Mouse (Mus musculus): ENCODE data around the gene Lpar1.
A peak's percentile ranks its signal among the peaks of the same experiment; 100 is the strongest.

Lpar1 gene

DNA sequence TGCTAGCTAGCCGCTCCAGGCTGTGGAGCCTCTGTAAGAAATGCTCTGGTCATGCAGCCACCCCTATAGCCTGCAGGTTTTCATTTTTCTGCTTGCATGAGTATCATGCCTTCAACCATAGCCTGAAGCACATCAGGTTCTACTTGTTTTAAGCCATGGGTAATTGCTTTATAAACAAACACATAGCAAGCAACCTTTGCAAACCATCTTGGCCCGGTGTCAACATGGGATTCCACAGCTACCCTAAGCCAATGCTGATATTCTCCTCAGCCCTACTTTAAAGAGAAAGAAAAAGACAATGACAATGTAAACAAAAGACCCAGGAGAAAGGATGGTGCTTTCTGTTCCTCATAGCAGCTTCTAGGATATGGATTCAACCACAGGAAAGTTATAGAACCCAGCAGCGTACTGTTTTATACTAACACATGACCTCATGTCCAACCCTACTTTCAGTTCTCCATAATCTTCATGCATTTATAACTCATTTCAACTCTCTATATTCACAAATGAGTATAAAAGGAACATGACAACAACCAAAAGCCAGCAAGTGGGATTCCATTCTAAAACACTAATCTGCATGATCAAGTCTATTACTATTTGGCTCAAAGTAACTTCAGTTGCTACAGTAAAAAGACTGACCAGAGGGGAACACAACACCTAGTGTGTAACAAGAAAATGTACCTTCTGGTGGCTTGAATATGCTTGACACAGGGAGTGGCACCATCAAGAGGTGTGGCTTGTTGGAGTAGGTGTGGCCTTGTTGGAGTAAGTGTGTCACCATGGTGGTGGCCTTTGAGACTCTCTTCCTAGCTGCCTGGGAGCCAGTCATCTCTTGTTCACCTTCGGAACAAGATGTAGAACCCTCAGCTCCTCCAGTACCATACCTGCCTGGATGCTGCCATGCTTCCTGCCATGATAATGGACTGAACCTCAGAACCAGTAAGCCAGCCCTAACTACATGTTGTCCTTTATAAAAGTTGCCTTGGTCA is 46.9 kb downstream of the Lpar1 start:
- no peak for ATAC-seq (ENCODE audit: low TSS enrichment)

GRCm38 (mm10) chr4:58504250-58504649 is 49.4 kb downstream of the Lpar1 start:
- ATAC-seq (ENCODE audit: low TSS enrichment): no peak

DNA sequence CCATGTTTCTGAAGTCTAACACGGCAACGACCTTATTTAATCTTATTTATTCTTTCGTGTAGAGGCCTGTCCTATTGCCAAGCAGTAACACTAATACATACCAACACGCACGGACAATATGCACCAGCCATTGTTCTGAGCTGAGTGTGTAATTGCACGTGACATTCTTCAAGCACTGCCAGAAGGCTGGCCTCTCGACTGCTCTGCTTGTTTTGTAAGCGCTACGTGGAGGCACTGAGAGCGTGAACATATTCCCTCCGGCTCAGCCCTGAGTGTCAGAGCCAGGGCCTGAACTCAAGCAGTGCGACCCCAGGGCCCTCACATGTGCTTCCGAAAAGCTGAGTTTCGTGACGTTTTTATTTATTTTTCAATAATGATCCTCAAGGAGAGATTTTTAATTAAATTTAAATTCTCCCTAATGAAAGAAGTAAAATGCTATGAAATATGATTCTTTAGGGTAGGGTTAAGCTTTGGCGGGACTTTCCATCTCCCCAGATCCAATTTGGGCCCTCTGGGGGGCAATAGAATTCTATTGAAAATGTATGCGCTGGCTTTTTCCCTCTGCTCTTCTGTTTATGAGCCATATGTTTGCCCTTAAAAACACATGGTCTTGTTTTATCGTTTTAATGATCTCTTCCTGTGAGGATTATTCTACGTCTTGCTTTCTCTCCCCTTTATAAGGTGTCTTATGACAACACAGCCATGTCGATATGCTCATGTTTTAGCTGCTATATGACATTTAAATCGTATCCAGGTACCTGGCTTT is 52.5 kb downstream of the Lpar1 start:
- no peak for ATAC-seq (ENCODE audit: low TSS enrichment)

- ATAC-seq (ENCODE audit: low TSS enrichment): no peak
Measured at GRCm38 (mm10) chr4:58499831-58500230, 53.9 kb downstream of the Lpar1 start.

GRCm38 (mm10) chr4:58499241-58499640 is 54.5 kb downstream of the Lpar1 start:
- ATAC-seq (ENCODE audit: low TSS enrichment): peak; percentile 65

DNA sequence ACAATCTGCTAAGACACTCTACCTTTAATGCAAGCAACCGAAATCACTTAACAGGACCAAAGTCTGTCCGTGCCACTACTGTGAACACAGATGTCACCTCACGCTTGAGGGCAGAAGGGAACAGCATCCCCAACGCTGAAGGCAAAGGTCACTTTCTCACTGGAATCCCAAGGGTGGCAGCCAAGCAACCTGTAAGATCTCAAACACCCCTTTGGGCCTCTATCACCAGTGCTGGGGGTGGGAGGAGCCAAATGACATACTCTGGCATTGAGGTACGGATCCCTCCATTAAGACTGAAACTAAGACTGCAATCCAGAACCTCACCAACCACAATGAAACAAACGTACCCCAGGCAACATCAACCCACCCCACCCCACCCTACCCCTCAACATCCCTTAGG is 55.0 kb downstream of the Lpar1 start:
- no peak for ATAC-seq (ENCODE audit: low TSS enrichment)

GRCm38 (mm10) chr4:58497284-58497683 is 56.4 kb downstream of the Lpar1 start:
- ATAC-seq (ENCODE audit: low TSS enrichment): no peak

GRCm38 (mm10) chr4:58496743-58497142 is 57.0 kb downstream of the Lpar1 start:
- ATAC-seq (ENCODE audit: low TSS enrichment): no peak

DNA sequence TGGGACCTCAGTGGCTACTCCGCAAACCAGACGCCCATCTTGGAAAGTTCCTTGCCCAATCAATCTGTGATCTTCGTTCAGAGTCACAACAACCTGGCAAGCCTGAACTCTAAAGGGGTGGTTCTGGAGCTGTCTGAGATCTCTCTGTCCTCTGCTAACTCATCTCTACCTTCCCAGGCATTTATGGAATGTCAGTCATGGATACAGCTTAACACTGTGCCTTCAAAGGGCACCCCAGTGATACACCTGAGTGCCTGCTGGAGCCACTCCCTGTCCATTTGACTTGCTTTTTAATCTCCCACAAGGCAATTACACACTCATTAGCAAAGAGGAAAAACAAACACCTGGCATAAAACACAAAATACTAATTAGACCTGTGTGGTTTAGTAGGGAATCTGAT is 62.0 kb downstream of the Lpar1 start:
- ATAC-seq (ENCODE audit: low TSS enrichment): no peak

- ATAC-seq (ENCODE audit: low TSS enrichment): no peak
Measured at GRCm38 (mm10) chr4:58490374-58490773, 63.3 kb downstream of the Lpar1 start.

GRCm38 (mm10) chr4:58478564-58478963 is 75.1 kb downstream of the Lpar1 start:
- no peak for ATAC-seq (ENCODE audit: low TSS enrichment)

GRCm38 (mm10) chr4:58477691-58478090 is 76.0 kb downstream of the Lpar1 start:
- ATAC-seq (ENCODE audit: low TSS enrichment): peak; percentile 97

GRCm38 (mm10) chr4:58471203-58471910 is 82.3 kb downstream of the Lpar1 start:
- ATAC-seq (ENCODE audit: low TSS enrichment): no peak

GRCm38 (mm10) chr4:58469651-58470592 is 83.8 kb downstream of the Lpar1 start:
- ATAC-seq (ENCODE audit: low TSS enrichment): peak; percentile 60

DNA sequence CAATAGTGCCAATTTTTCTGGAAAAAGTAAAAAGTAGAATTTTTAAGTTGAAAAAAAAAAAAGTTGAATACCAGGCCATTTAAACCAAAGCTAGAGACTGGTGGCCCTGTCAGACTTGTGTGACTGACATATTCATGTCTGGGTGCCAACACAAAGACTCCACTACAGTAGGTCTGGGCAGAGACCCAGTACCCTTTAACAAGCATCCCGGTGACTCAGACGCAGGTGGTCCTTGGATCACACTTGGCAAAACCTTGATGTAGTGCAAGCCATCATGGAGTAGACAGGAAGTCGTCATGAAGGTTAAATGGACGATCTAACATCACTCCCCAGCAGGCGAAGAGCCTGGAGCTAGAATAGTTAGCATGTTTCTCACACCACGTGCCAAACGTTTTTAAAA is 84.7 kb downstream of the Lpar1 start:
- no peak for ATAC-seq (ENCODE audit: low TSS enrichment)

GRCm38 (mm10) chr4:58465586-58465985 is 88.1 kb downstream of the Lpar1 start:
- no peak for ATAC-seq (ENCODE audit: low TSS enrichment)

GRCm38 (mm10) chr4:58464390-58465164 is 89.1 kb downstream of the Lpar1 start:
- peak; percentile 75 for ATAC-seq (ENCODE audit: low TSS enrichment)

GRCm38 (mm10) chr4:58462990-58463389 is 90.7 kb downstream of the Lpar1 start:
- ATAC-seq (ENCODE audit: low TSS enrichment): no peak

DNA sequence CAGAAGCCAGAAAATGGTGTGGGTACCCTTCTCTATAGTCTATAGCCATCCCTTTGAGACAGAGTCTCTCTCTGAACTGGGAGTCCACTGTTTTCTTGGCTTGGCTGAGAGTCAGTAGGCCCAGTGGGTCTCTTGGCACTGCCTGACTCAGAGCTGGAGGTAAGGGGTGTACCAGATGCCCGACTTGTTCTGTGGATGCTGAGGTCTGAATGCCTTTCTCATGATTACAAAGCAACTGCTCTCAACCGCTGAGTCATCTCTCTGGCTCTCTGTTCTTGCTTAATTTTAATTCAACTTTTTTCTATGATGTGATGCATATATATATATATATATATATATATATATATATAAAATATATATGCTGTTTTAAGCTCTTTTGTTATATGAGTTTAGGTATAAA is 91.1 kb downstream of the Lpar1 start:
- ATAC-seq (ENCODE audit: low TSS enrichment): peak; percentile 79

DNA sequence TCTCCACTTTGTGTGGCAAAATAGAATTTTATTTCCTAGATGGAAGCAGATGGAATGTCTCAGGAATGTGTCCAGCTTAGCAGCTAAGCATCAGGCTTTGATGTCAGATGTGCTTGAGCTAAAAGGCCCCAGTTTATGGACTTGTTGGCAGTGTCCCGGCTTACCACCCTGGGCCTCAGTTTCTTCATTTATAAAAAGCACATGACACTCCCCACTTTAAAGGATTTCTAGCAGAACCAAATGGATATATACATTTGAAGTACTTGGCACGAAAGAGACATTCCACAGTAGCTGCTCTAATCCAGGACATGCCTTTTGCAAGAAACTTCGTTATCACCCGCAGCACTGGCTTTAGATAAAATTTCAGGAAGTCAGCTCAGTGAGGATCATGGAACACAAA is 100.4 kb downstream of the Lpar1 start:
- no peak for ATAC-seq (ENCODE audit: low TSS enrichment)

All from frontal cortex, adult (tissue).